Mouse (Mus musculus) heart, postnatal 36 days (tissue): ENCODE data around the gene Rbpj. TPM values are rescaled to one million over a fixed set of nuclear protein-coding genes. Genes with fewer than 3 reads are reported as not detected.

ENCODE experiments used
- DNase-seq, 2 experiments: peaks; one replicate each; pipeline ENCODE4 v3.0.0; 2021 to 2022
- intact Hi-C: fragments of 180-260 bp; cut with DNase I; formaldehyde crosslinking; loops from one replicate; pipeline ENCODE4 v1.15.1; 2025
- total RNA-seq, 2 experiments: library from RNA; stranded (reverse); gene quantifications; 2 replicates each; pipeline ENCODE4 v1.2.3; 2021

Rbpj gene
- total RNA-seq, 2 experiments from 2014 or later: 27.2 to 35.3 TPM

GRCm38 (mm10) chr5:53467602-53468001 is 1.6 kb downstream of the Rbpj start:
- intact Hi-C loops: no loop called here
- DNase-seq: no peak

GRCm38 (mm10) chr5:53468366-53468765 is 2.4 kb downstream of the Rbpj start:
- no peak for DNase-seq
- intact Hi-C loops: no loop called here

DNA sequence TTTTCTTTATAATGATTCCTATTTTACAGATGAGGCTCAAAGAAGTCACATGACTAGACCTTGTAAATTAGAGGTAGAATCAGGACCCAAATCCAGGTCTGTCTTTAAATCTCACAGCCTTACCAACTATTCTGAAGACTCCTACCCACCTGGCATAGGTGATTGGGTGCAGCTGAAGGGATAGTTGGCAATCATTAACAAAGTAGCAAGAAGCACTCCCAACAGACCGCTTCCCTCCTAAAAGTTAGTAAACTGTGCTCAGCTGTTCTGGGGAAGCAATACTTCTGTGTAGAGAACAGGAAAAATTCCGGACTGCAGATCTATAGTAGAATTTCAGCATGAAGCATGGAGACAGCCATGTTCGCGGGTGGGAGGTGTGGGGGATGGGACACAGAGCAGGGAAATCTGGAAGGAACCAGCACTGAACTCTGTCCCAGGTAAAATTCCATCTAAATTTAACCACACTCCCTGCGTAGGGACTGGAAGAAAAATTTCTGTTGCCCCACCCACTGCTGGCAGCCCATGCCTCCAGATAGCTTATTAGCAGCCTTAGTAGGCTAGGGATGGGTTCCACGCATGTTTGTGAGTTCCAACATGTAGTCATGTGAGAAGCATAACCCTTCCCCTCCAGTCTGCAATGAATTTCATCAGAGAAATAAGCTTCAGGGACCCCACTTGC is 3.3 kb downstream of the Rbpj start:
- peak; percentile 44 to 52 for DNase-seq
- intact Hi-C loops: no loop called here

DNA sequence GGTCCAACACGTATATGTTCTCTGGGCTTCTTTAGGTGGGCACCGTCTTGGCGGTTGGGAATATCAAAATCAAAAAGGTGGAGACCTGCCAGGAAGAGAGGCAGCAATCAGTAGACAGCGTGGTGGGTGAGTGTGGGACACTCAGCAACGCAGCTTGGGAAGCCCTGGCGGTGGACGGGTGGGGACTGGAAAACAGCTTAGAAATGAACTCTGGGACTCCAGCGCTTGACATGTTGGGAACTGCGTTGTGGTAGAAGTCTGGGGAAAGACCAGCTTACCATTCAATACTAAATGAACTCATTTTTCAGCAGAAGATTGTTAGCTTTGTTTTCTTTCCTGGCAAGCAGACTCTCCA is 3.8 kb downstream of the Rbpj start:
- DNase-seq: peak in 1 of 2 experiments; percentile 23
- intact Hi-C loops: loop anchor here (2.0 to 5.0 kb wide), 2 partner anchors 42 to 121 kb away; no protein-coding TSS in a partner anchor

GRCm38 (mm10) chr5:53470141-53471079 is 4.5 kb downstream of the Rbpj start:
- DNase-seq: peak; percentile 30 to 41

GRCm38 (mm10) chr5:53472485-53472884 is 6.5 kb downstream of the Rbpj start:
- intact Hi-C loops: loop anchor here (5.0 kb wide), 1 partner anchor 45 kb away; no protein-coding TSS in a partner anchor
- DNase-seq: peak; percentile 57 to 66

More at GRCm38 (mm10) chr5:53470141-53471079, 4.5 kb downstream of the Rbpj start:
- intact Hi-C loops: loop anchor here (2.0 to 5.0 kb wide), 2 partner anchors 43 to 120 kb away; no protein-coding TSS in a partner anchor

GRCm38 (mm10) chr5:53479161-53479560 is 13.2 kb downstream of the Rbpj start:
- intact Hi-C loops: no loop called here
- no peak for DNase-seq

- no peak for DNase-seq
- intact Hi-C loops: no loop called here
Observed at GRCm38 (mm10) chr5:53479891-53480290, 13.9 kb downstream of the Rbpj start.

DNA sequence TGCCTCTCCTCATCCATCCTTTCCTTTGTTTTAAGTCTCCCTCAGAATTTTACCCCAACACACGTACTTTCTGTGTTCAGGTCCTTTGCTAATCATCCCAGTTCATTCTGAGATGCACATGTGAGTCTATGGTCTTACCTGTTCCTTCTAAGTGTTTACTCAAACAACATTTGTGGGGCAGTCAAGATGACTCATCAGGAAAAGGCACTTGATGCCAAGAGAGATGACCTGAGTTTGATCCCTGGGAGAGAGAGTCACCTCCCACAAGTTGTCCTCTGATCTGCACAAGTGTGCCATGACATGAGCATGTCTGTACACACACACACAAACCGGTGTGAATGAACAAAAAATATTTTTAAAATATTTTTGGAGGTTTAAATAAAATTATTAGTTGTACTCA is 15.1 kb downstream of the Rbpj start:
- no peak for DNase-seq

GRCm38 (mm10) chr5:53485069-53485628 is 19.2 kb downstream of the Rbpj start:
- DNase-seq: no peak
- intact Hi-C loops: no loop called here

More for the DNA sequence above, 15.1 kb downstream of the Rbpj start:
- intact Hi-C loops: no loop called here

GRCm38 (mm10) chr5:53485934-53486475 is 20.1 kb downstream of the Rbpj start:
- DNase-seq: no peak
- intact Hi-C loops: no loop called here

- DNase-seq: no peak
- intact Hi-C loops: no loop called here
Observed at GRCm38 (mm10) chr5:53486966-53487592, 21.1 kb downstream of the Rbpj start.

DNA sequence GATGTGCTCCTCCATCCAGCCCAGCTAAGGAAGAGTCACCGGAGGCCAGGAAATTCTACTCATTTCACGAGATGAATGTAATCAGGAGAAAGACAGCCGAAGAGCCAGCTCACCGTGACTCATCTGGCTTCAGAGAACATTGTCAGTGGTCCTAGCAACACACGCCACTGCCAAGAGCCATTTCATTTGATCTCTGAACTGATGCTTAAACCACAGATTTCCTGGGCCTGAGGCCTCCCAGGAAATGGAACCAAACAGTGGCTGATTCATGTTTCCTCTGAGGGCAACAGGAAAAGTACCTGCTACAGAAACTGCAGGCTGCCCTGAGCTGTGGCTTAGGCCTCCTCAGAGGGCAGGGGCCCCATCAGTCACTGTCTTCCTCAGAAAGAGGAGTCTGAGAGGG is 24.7 kb downstream of the Rbpj start:
- intact Hi-C loops: no loop called here
- no peak for DNase-seq

DNA sequence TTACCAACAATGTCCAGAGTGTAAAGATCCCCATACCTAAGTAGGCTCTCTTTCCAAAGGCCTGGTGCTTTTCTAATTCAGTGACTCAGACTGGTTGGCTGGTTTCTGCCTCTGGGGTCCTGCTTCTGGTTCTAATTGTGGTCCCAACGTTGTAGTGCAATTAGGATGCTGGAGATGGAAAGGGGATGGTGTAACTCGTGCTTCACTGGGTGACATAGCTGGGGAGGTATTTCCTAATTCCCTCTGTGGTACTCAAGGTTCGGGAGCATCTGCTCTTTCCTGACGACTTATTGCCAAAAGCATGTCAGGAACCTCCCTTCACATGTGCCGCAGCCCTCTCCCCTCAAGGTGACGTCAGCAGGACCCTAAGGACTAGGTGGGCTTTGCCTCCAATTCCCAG is 27.8 kb downstream of the Rbpj start:
- DNase-seq: no peak
- intact Hi-C loops: no loop called here

- intact Hi-C loops: no loop called here
- no peak for DNase-seq
Observed at GRCm38 (mm10) chr5:53494536-53495159, 28.7 kb downstream of the Rbpj start.

DNA sequence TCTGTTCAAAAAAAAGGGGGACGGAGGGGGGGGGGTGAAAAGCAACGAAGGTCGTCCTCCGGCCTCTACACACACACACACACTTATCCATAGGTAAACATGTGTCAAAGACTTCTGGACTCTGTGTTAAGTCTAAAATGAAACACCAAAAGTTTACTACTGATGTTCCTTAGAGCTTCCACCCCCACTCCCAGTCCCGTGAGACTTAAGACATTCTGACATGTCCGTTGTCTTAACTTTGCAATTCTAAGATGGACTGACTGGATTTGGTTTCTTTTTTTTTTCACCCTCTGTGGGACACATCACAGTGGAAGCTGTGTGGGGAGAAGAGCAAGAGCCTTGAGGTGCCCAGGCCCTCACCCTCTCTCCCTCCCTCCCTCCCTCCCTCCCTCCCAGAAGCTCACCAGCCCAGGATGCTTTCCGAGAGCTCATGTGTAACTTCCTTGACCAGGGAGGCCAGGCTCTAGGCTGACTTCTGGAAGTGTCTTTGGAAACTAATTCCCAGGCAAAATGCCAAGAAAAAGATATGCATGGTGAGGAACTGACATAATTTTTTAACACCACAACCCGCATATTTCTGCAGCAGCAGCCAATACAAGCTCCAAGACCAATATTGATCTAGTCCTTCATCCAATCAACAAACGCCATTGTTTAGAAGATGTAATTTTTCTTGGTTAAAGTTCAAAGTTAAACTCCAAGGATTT is 31.0 kb downstream of the Rbpj start:
- no peak for DNase-seq
- intact Hi-C loops: no loop called here

DNA sequence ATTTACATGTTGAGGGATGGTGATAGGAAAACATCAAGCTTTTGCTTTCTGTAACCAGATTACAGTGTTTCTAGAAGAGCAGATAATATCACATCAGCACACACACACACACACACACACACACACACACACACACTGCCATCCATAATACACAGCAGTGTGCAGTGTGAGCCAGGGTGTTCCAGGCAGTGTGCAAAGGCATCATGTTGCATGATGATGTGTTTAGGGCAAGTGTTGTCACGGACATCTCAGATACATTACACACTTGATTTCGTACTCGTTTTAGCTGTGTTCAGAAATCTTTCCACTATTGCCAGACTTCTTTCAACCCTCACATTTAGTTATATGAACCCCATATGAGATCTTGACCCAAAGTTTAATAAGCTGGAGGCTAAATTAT is 33.6 kb downstream of the Rbpj start:
- intact Hi-C loops: no loop called here

GRCm38 (mm10) chr5:53500509-53501145 is 34.7 kb downstream of the Rbpj start:
- intact Hi-C loops: no loop called here

More for the DNA sequence above, 33.6 kb downstream of the Rbpj start:
- DNase-seq: no peak

DNA sequence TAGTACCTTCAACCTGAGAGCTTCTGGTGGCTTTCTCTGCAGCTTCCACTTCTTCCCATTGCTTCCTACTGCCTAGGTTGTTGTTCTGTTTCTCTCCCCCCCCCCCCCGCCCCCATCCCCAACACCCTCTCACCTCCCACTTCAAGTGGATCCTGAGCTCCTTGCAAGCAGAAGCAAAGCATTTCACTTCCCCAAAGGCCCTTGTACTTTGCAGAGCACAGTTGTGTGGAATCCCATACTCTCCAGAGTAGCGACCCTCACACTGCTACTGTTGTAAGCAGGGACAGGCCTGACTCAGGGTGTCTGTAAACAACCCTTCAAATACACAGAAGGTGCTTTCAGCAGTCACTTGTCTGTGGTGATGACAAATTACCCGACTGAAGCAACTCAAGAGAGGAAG is 37.3 kb downstream of the Rbpj start:
- no peak for DNase-seq
- intact Hi-C loops: no loop called here

More at GRCm38 (mm10) chr5:53500509-53501145, 34.7 kb downstream of the Rbpj start:
- no peak for DNase-seq
